Mouse (Mus musculus) forebrain, embryonic 14.5 days (tissue): ENCODE results near the gene Ulk4. TPM values are rescaled to one million over a fixed set of nuclear protein-coding genes. Genes with fewer than 3 reads are reported as not detected.

Experiments
- ATAC-seq: fragments of 200-750 bp; cut with Nextera tagmentation; 2 replicates; pipeline ENCODE4 v1.8.0; 2017; ENCODE audit warnings: mild to moderate bottlenecking, moderate library complexity
- DNase-seq: peaks from one replicate; pipeline ENCODE4 v3.0.0-alpha.2; 2015; ENCODE audit warnings: low spot score
- H3K27ac ChIP-seq: fragments of 300-500 bp; sonication (generic); 2 replicates; pipeline ENCODE4 v1.5.1; 2014; ENCODE audit warnings: low read depth, mild to moderate bottlenecking, control low read depth, low read length, moderate library complexity
- H3K27me3 ChIP-seq: fragments of 300-500 bp; sonication (generic); replicated peaks from 2 replicates; pipeline ENCODE4 v1.6.1; 2014; ENCODE audit warnings: low read length, control low read depth, mixed read lengths; ENCODE audit not compliant: control insufficient read depth, insufficient read depth
- H3K36me3 ChIP-seq: fragments of 300-500 bp; sonication (generic); 2 replicates; pipeline ENCODE4 v1.6.1; 2014; ENCODE audit warnings: low read length, control low read depth; ENCODE audit not compliant: control insufficient read depth, insufficient read depth
- H3K4me1 ChIP-seq: fragments of 300-500 bp; sonication (generic); 2 replicates; pipeline ENCODE4 v1.6.1; 2014; ENCODE audit warnings: antibody characterized with exemption, low read length, control low read depth; ENCODE audit not compliant: control insufficient read depth, insufficient read depth
- H3K4me2 ChIP-seq: fragments of 300-500 bp; sonication (generic); 2 replicates; pipeline ENCODE4 v1.6.1; 2014; ENCODE audit warnings: mild to moderate bottlenecking, control low read depth, low read length
- H3K4me3 ChIP-seq: fragments of 300-500 bp; sonication (generic); 2 replicates; pipeline ENCODE4 v1.5.1; 2014; ENCODE audit warnings: low read depth, low read length, control low read depth
- H3K9ac ChIP-seq: fragments of 300-500 bp; sonication (generic); 2 replicates; pipeline ENCODE4 v1.6.1; 2014; ENCODE audit warnings: mild to moderate bottlenecking, low read length, control low read depth, moderate library complexity
- H3K9me3 ChIP-seq: fragments of 300-500 bp; sonication (generic); replicated peaks from 2 replicates; pipeline ENCODE4 v1.6.1; 2016; ENCODE audit warnings: low read length, control low read depth, mixed read lengths; ENCODE audit not compliant: control insufficient read depth
- WGBS: fragments of 180-500 bp; shearing (Covaris S2); extraction: QIAGEN DNeasy Blood & Tissue Kit; methylation state at CpG from one replicate; pipeline ENCODE4 v1.1.7; 2014; 5-methylcytosine and 5-hydroxymethylcytosine counted together
- polyA plus RNA-seq: library from polyadenylated mRNA; unstranded; fragments of >200 nt; fragmentation: Nextera tagmentation; extraction: Ambion mirVana; gene quantifications from 2 replicates; pipeline ENCODE4 v1.2.1, GENCODE M21; 2014

Ulk4 gene
- polyA plus RNA-seq, 1 experiment from 2014 or later: 131 TPM

GRCm38 (mm10) chr9:121018524-121019315 lies 258.3 kb downstream of the Ulk4 start:
- Histone ChIP-seq H3K4me2 (no peak overlapping the region), H3K36me3 (no peaks in the 10 kb centered on the region), H3K9me3 (no peaks in the 10 kb centered on the region), H3K4me3 (no peak overlapping the region), H3K4me1 (no peaks in the 10 kb centered on the region), H3K27me3 (no peaks in the 10 kb centered on the region), H3K27ac (no peak overlapping the region), H3K9ac (no peak overlapping the region)
- 96% methylated on average over 2 of the region's 2 CpGs for WGBS
- DNase-seq: no peak
- ATAC-seq: no peak

- ATAC-seq: no peak
- H3K9ac ChIP-seq: no peak overlapping the region
- H3K27ac ChIP-seq: no peak overlapping the region
- no peaks in the 10 kb centered on the region for H3K27me3 ChIP-seq
- H3K4me2 ChIP-seq: no peak overlapping the region
- DNase-seq: no peak
- H3K36me3 ChIP-seq: no peaks in the 10 kb centered on the region
- H3K4me1 ChIP-seq: peaks cover 5% of the 10 kb centered on the region; the same call in 1 of the 2 replicates
- H3K4me3 ChIP-seq: no peak overlapping the region
- 66% methylated on average over 11 of the region's 11 CpGs for WGBS
- no peaks in the 10 kb centered on the region for H3K9me3 ChIP-seq
These were observed 261.0 kb downstream of the Ulk4 start for GRCm38 (mm10) chr9:121015810-121016502.

- Histone ChIP-seq H3K27ac (no peak overlapping the region), H3K4me2 (no peak overlapping the region), H3K9ac (no peak overlapping the region), H3K36me3 (no peaks in the 10 kb centered on the region), H3K4me3 (no peak overlapping the region), H3K27me3 (no peaks in the 10 kb centered on the region), H3K9me3 (no peaks in the 10 kb centered on the region), H3K4me1 (peaks cover 5% of the 10 kb centered on the region; the same call in 1 of the 2 replicates)
- DNase-seq (no peak), ATAC-seq (no peak)
- 49% methylated on average over 4 of the region's 4 CpGs for WGBS
These were observed 265.5 kb downstream of the Ulk4 start for GRCm38 (mm10) chr9:121011540-121011939.

- Histone ChIP-seq H3K9ac (no peak overlapping the region), H3K4me2 (no peak overlapping the region), H3K36me3 (no peaks in the 10 kb centered on the region), H3K27ac (no peak overlapping the region), H3K4me1 (peaks cover 5% of the 10 kb centered on the region; the same call in 1 of the 2 replicates), H3K9me3 (no peaks in the 10 kb centered on the region), H3K27me3 (no peaks in the 10 kb centered on the region), H3K4me3 (no peak overlapping the region)
- DNase-seq (no peak), ATAC-seq (no peak)
- WGBS: 31% methylated on average over 3 of the region's 3 CpGs
These were observed 266.5 kb downstream of the Ulk4 start for GRCm38 (mm10) chr9:121010544-121010943.

GRCm38 (mm10) chr9:121005961-121006360 lies 271.0 kb downstream of the Ulk4 start:
- no peak for ATAC-seq

GRCm38 (mm10) chr9:121001681-121002540 lies 275.1 kb downstream of the Ulk4 start:
- Histone ChIP-seq H3K27ac (peak overlapping the region; percentile 16; the same call in 1 of the 2 replicates), H3K4me1 (peaks cover 13% of the 10 kb centered on the region; the same call in 1 of the 2 replicates)
- peak; percentile 71 for DNase-seq

More at GRCm38 (mm10) chr9:121005961-121006360, 271.0 kb downstream of the Ulk4 start:
- Histone ChIP-seq H3K27ac (no peak overlapping the region), H3K9me3 (no peaks in the 10 kb centered on the region), H3K4me1 (peaks cover 13% of the 10 kb centered on the region; the same call in 1 of the 2 replicates), H3K9ac (no peak overlapping the region), H3K36me3 (no peaks in the 10 kb centered on the region), H3K4me2 (no peak overlapping the region), H3K4me3 (no peak overlapping the region), H3K27me3 (no peaks in the 10 kb centered on the region)
- DNase-seq: no peak
- WGBS: 85% methylated on average over 7 of the region's 7 CpGs

GRCm38 (mm10) chr9:121000641-121001320 lies 276.2 kb downstream of the Ulk4 start:
- no peak overlapping the region for H3K9ac ChIP-seq

More at GRCm38 (mm10) chr9:121001681-121002540, 275.1 kb downstream of the Ulk4 start:
- Histone ChIP-seq H3K36me3 (no peaks in the 10 kb centered on the region), H3K4me3 (no peak overlapping the region), H3K27me3 (no peaks in the 10 kb centered on the region), H3K9me3 (no peaks in the 10 kb centered on the region), H3K9ac (no peak overlapping the region), H3K4me2 (no peak overlapping the region)
- 39% methylated on average over 15 of the region's 15 CpGs for WGBS
- peak; percentile 79; the same call in 1 of the 2 replicates for ATAC-seq

GRCm38 (mm10) chr9:120998696-120999095 lies 278.3 kb downstream of the Ulk4 start:
- Histone ChIP-seq H3K27me3 (no peaks in the 10 kb centered on the region), H3K4me3 (no peak overlapping the region), H3K9ac (no peak overlapping the region), H3K4me1 (peaks cover 13% of the 10 kb centered on the region; the same call in 1 of the 2 replicates), H3K9me3 (no peaks in the 10 kb centered on the region), H3K4me2 (no peak overlapping the region), H3K36me3 (no peaks in the 10 kb centered on the region), H3K27ac (no peak overlapping the region)
- 81% methylated on average over 11 of the region's 11 CpGs for WGBS
- DNase-seq (no peak), ATAC-seq (no peak)

More at GRCm38 (mm10) chr9:121000641-121001320, 276.2 kb downstream of the Ulk4 start:
- Histone ChIP-seq H3K4me3 (no peak overlapping the region), H3K4me2 (no peak overlapping the region), H3K9me3 (no peaks in the 10 kb centered on the region), H3K27me3 (no peaks in the 10 kb centered on the region), H3K4me1 (peaks cover 13% of the 10 kb centered on the region; the same call in 1 of the 2 replicates), H3K36me3 (no peaks in the 10 kb centered on the region), H3K27ac (peak overlapping the region; percentile 1; the same call in 1 of the 2 replicates)
- WGBS: 51% methylated on average over 7 of the region's 7 CpGs
- peak; percentile 67 for DNase-seq
- peak; percentile 52 for ATAC-seq
